ENCODE assay signal across 8 mouse cellular contexts in the genomic region with DNA sequence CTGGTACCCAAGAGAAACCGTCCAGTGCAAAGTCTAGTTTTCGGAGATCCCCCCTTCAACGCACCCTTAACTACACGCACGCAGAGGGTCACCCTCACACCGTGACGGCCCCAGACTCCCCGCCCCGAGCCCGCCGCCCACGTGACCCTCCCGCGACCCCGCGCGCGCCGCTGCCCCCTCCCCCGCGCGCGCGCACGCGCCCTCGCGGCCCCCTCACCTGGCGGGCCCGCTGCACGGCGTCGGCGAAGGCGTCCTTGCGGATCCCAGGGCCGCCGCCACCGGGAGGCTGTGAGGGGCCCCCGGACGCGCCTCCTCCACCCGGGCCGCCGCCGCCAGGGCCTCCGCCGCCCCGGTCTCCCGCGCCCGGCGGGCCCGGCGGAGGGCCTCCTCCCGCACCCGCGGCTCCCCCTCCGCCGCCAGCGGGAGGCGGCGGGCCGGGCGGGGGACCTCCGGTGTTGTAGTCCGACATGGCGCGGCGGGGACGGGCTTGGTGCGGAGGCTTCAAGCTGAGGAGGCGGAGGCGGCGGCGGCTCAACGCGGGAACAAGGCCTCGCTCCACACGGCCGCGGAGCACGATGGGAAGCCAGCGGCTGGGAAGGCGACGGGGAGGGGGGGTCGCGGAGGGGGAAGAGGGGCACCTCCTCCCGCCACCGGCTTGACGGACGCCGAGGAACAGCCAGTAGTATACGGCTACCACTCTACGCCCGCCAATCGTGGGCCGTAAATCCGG. TPM values are rescaled to one million over a fixed set of nuclear protein-coding genes. Genes with fewer than 3 reads are reported as not detected.
A peak's percentile ranks its signal among the peaks of the same experiment; 100 is the strongest.
DNase-seq lines count a peak whose midpoint lies in the region; ATAC-seq and TF ChIP-seq lines count a peak whose summit lies in the region.

A gene (minus strand): TSS at position 592 of the 730 bp plus-strand sequence.

- WGBS in limb, embryonic 13.5 days = under 1% methylated on average over 79 of the region's 99 CpGs
- WGBS in midbrain, embryonic 16.5 days = under 1% methylated on average over 70 of the region's 99 CpGs
- 1% methylated on average over 99 of the region's 99 CpGs for WGBS in thymus, adult 2 months

- H3K36me3 ChIP-seq in limb, embryonic 13.5 days = peaks cover 30% of the 10 kb centered on the region
- H3K36me3 ChIP-seq in midbrain, embryonic 16.5 days (ENCODE audit: control insufficient read depth, insufficient read depth, low read length) = peaks cover 9% of the 10 kb centered on the region; the same call in 1 of the 2 replicates
- peaks cover 8% of the 10 kb centered on the region; the same call in 1 of the 2 replicates for H3K36me3 ChIP-seq in thymus, adult 2 months (ENCODE audit: control insufficient read depth, insufficient read depth, low read length)

- peak within 1 kb of the TSS; percentile 91 for H3K27ac ChIP-seq in limb, embryonic 13.5 days
- peak within 1 kb of the TSS; percentile 86 for H3K27ac ChIP-seq in midbrain, embryonic 16.5 days (ENCODE audit: low read length)
- peak within 1 kb of the TSS; percentile 62 for H3K27ac ChIP-seq in thymus, adult 2 months (ENCODE audit: control insufficient read depth, insufficient read depth, low read length)

- no peak for TF ChIP-seq CTCF in thymus, adult 2 months (IDR thresholded peaks at IDR 0.05; ENCODE audit: borderline replicate concordance, control insufficient read depth, extremely low read depth, insufficient read depth, low read length, poor library complexity)

- peak; percentile 8 for DNase-seq in ovary, postnatal 10 days (ENCODE audit: low spot score)
- DNase-seq in ovary, adult 18-20 months (ENCODE audit: low spot score) = no peak
- DNase-seq in gastrocnemius, postnatal 25 days = no peak
- DNase-seq in induced T-regulatory cell, adult 2 months (ENCODE audit: low read depth) = peak; percentile 65
- DNase-seq in thymus, adult 2 months = peak; percentile 70

- H3K9ac ChIP-seq in limb, embryonic 13.5 days = peak within 1 kb of the TSS; percentile 99
- H3K9ac ChIP-seq in midbrain, embryonic 16.5 days (ENCODE audit: low read depth, low read length) = peak within 1 kb of the TSS; percentile 80

- peak within 1 kb of the TSS; percentile 91 for H3K4me3 ChIP-seq in limb, embryonic 13.5 days
- H3K4me3 ChIP-seq in midbrain, embryonic 16.5 days (ENCODE audit: low read depth, low read length) = peak within 1 kb of the TSS; percentile 89
- H3K4me3 ChIP-seq in thymus, adult 2 months (ENCODE audit: control insufficient read depth, insufficient read depth, low read length) = peak within 1 kb of the TSS; percentile 57

- H3K27me3 ChIP-seq in limb, embryonic 13.5 days = no peaks in the 10 kb centered on the region
- H3K27me3 ChIP-seq in midbrain, embryonic 16.5 days (ENCODE audit: control insufficient read depth, insufficient read depth, low read depth, low read length) = no peaks in the 10 kb centered on the region
- no peaks in the 10 kb centered on the region for H3K27me3 ChIP-seq in thymus, adult 2 months (ENCODE audit: control insufficient read depth, insufficient read depth, low read length)

- peak within 1 kb of the TSS; percentile 87 for H3K4me2 ChIP-seq in limb, embryonic 13.5 days (replicated peaks)
- H3K4me2 ChIP-seq in midbrain, embryonic 16.5 days (ENCODE audit: low read length) = peak within 1 kb of the TSS; percentile 87

- H3K9me3 ChIP-seq in limb, embryonic 13.5 days = no peaks in the 10 kb centered on the region
- no peaks in the 10 kb centered on the region for H3K9me3 ChIP-seq in midbrain, embryonic 16.5 days (replicated peaks; ENCODE audit: control insufficient read depth, low read length, poor library complexity, severe bottlenecking)

- no peak for ATAC-seq in common myeloid progenitor, adult 5-6 weeks (replicated peaks; ENCODE audit: low read depth, poor library complexity, severe bottlenecking)
- ATAC-seq in limb, embryonic 13.5 days (ENCODE audit: low FRiP score, low read depth) = no peak
- ATAC-seq in midbrain, embryonic 16.5 days = no peak

- peaks cover 21% of the 10 kb centered on the region for H3K4me1 ChIP-seq in limb, embryonic 13.5 days
- peaks cover 14% of the 10 kb centered on the region for H3K4me1 ChIP-seq in midbrain, embryonic 16.5 days (ENCODE audit: control insufficient read depth, insufficient read depth, low read length)
- peaks cover 21% of the 10 kb centered on the region for H3K4me1 ChIP-seq in thymus, adult 2 months (replicated peaks; ENCODE audit: control insufficient read depth, insufficient read depth, low read length)

- TF ChIP-seq POLR2A in thymus, adult 2 months (IDR thresholded peaks at IDR 0.05; ENCODE audit: control insufficient read depth, extremely low read depth, insufficient read depth, low read length, poor library complexity) = peak; percentile 67; the same call in 1 of the 2 replicates

RNA-seq across cellular contexts. Expression of the gene that starts here (rescaled TPM):
- 90.7 and 122 TPM in 2 replicates for total RNA-seq in common myeloid progenitor, adult 5-6 weeks (2017)
- total RNA-seq in gastrocnemius, postnatal 25 days (2021) = 10 to 100 TPM; 23.4 to 24.1 TPM
- polyA plus RNA-seq in limb, embryonic 13.5 days (2015; fragmentation: Nextera tagmentation; extraction: Ambion mirVana) = 46.0 and 46.3 TPM in 2 replicates
- polyA plus RNA-seq in midbrain, embryonic 16.5 days (2015; fragmentation: Nextera tagmentation; extraction: Ambion mirVana) = 23.9 and 25.4 TPM in 2 replicates
- 229 and 259 TPM in 2 replicates for polyA plus RNA-seq in thymus, adult 2 months (2012; rRNA removed)

Comparison
In these comparisons a context has a peak if more than half of its experiments do, and no peak if none do; other contexts are left out.
1. DNase-seq: peak in ovary, postnatal 10 days (single experiment), induced T-regulatory cell, adult 2 months (single experiment) and thymus, adult 2 months (single experiment); none in ovary, adult 18-20 months (single experiment) and gastrocnemius, postnatal 25 days (single experiment).
2. Peak in every context shown above with its lines, with median percentiles within 50 percentile points of each other: H3K27ac ChIP-seq and H3K4me3 ChIP-seq.